Mouse (Mus musculus): ENCODE results near the gene Thap11.

DNA sequence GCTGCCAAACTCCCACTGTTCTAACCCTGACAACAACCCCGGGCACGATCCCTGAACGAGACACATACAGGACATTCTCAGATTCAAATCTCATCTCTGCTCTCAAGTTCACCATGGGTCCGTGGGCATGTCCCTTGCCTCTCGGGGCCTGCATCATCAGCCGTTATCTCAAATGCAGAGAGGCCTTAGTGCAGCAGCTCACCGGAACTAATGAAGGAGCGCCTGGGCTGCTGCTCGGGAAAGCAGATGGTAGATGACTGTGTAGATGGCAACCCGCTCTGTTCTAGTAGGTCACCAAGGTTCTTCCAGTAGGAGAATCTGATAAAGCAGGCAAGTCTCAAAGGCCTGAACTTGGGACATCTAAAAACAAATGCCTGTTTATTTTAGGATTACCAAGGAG lies 43.9 kb upstream of the Thap11 start:
- TF ChIP-seq CTCF (IDR thresholded peaks at IDR 0.05; ENCODE audit: low read depth, low read length) (no peak), POLR2A (IDR thresholded peaks at IDR 0.05; ENCODE audit: insufficient read depth, low read length) (no peak), EP300 (IDR thresholded peaks at IDR 0.05; ENCODE audit: insufficient read depth, low read depth, low read length) (no peak)
